Mouse (Mus musculus) small intestine, adult 2 months (tissue): Measurements from ENCODE around the gene Slc1a4.

Source experiments
- CTCF ChIP-seq: fragments of 200-500 bp; IDR thresholded peaks from 2 replicates; pipeline ENCODE4 v1.5.1; 2012; ENCODE audit warnings: low read depth, mild to moderate bottlenecking, control low read depth, inconsistent platforms, low read length, moderate library complexity, mixed read lengths; ENCODE audit not compliant: insufficient replicate concordance, insufficient read length; ENCODE audit errors: extremely low read depth
- POLR2A ChIP-seq: fragments of 200-500 bp; IDR thresholded peaks from 2 replicates; pipeline ENCODE4 v1.6.1; 2012; ENCODE audit warnings: low read depth, mild to moderate bottlenecking, control low read depth, inconsistent platforms, low read length, moderate library complexity

DNA sequence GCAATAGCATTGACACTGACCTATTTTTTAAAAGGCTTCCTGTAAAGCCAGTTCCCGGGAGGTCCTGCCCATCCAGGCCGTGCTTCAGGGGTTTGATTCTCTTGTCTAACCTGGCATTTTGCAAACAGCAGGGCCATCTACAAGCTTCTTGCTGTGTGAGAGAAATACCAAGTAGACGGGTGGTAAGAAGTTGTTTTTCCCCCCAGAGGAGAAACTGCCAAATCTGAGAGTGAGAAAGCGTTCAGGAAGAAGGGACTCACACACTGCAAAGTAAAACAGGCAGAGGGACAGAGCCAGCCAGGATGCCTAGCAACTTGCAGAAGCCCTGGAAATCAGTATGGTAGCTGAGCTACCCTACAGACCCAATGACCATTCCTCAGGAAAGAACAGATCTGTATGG is 47.6 kb upstream of the Slc1a4 start:
- no peak for TF ChIP-seq CTCF
- TF ChIP-seq POLR2A, result no peak
